ENCODE assay signal across 22 mouse cellular contexts in genomic region chr12:83231258-83231657, GRCm38 (mm10).
"Had no signal": no experiment of that assay in that cellular context is flagged by ENCODE, and none has a peak within 500 bp of the region (broad histone marks: within the 10 kb centered on the region; RNA-seq: fewer than 3 reads in every experiment).

No protein-coding gene starts in this region.

- DNase-seq: kidney, adult 2 months; kidney, postnatal 25 days; left cerebral cortex, postnatal 4 days; liver, postnatal 0 days; lung, embryonic 14.5 days; lung, postnatal 4 days; retina, postnatal 1 day; right cerebral cortex, postnatal 25 days; thymus, adult 2 months; thymus, postnatal 14 days had no signal

- H3K9ac ChIP-seq: limb, embryonic 12.5 days; limb, embryonic 15.5 days; liver, embryonic 14.5 days; liver, postnatal 0 days; lung, embryonic 14.5 days; midbrain, embryonic 12.5 days; midbrain, embryonic 15.5 days; neural tube, embryonic 12.5 days; neural tube, embryonic 15.5 days had no signal

- H3K27ac ChIP-seq: kidney, postnatal 0 days; limb, embryonic 12.5 days; limb, embryonic 15.5 days; liver, embryonic 14.5 days; midbrain, embryonic 12.5 days; midbrain, embryonic 15.5 days; neural tube, embryonic 12.5 days; neural tube, embryonic 15.5 days; stomach, postnatal 0 days had no signal

- H3K4me2 ChIP-seq: limb, embryonic 12.5 days; limb, embryonic 15.5 days; liver, embryonic 11.5 days; lung, embryonic 14.5 days; midbrain, embryonic 12.5 days; midbrain, embryonic 15.5 days; neural tube, embryonic 12.5 days; neural tube, embryonic 15.5 days had no signal

- ATAC-seq: intestine, postnatal 0 days; liver, postnatal 0 days; lung, postnatal 0 days; midbrain, embryonic 15.5 days had no signal

- H3K9me3 ChIP-seq: limb, embryonic 15.5 days; midbrain, embryonic 12.5 days; midbrain, embryonic 15.5 days; neural tube, embryonic 15.5 days had no signal

- H3K4me3 ChIP-seq: limb, embryonic 12.5 days; limb, embryonic 15.5 days; midbrain, embryonic 12.5 days; midbrain, embryonic 15.5 days; neural tube, embryonic 12.5 days; neural tube, embryonic 15.5 days had no signal

- H3K36me3 ChIP-seq: limb, embryonic 12.5 days; limb, embryonic 15.5 days; midbrain, embryonic 12.5 days; midbrain, embryonic 15.5 days; neural tube, embryonic 12.5 days; neural tube, embryonic 15.5 days had no signal

- H3K4me1 ChIP-seq: limb, embryonic 12.5 days; neural tube, embryonic 15.5 days had no signal

- H3K27me3 ChIP-seq: limb, embryonic 12.5 days; limb, embryonic 15.5 days; midbrain, embryonic 12.5 days; midbrain, embryonic 15.5 days; neural tube, embryonic 12.5 days; neural tube, embryonic 15.5 days had no signal
